ENCODE assay signal across 12 mouse cellular contexts in genomic region chr13:53592755-53593154, GRCm38 (mm10).
A peak's percentile ranks its signal among the peaks of the same experiment; 100 is the strongest.
DNase-seq lines count a peak whose midpoint lies in the region; ATAC-seq and TF ChIP-seq lines count a peak whose summit lies in the region.
"Had no signal": no experiment of that assay in that cellular context is flagged by ENCODE, and none has a peak within 500 bp of the region (broad histone marks: within the 10 kb centered on the region; RNA-seq: fewer than 3 reads in every experiment).

No protein-coding gene starts in this region.

- H3K27me3 ChIP-seq in forebrain, embryonic 14.5 days (replicated peaks; ENCODE audit: control insufficient read depth, insufficient read depth, low read length), result peaks cover 9% of the 10 kb centered on the region; the same call in 1 of the 2 replicates
- H3K27me3 ChIP-seq in forebrain, embryonic 16.5 days (replicated peaks; ENCODE audit: control insufficient read depth, insufficient read depth, low read length), result no peaks in the 10 kb centered on the region; the same call in 1 of the 2 replicates

- TF ChIP-seq CTCF in layer of hippocampus, adult 2 months (conservative IDR thresholded peaks at IDR 0.05), result peak; percentile 75

- H3K9me3 ChIP-seq in forebrain, embryonic 14.5 days (replicated peaks; ENCODE audit: control insufficient read depth, low read length), result no peaks in the 10 kb centered on the region
- H3K9me3 ChIP-seq in forebrain, embryonic 16.5 days (ENCODE audit: control insufficient read depth, low read length), result no peaks in the 10 kb centered on the region
- H3K9me3 ChIP-seq: embryonic facial prominence, embryonic 15.5 days; limb, embryonic 13.5 days; midbrain, embryonic 12.5 days had no signal

- no peak overlapping the region for H3K4me2 ChIP-seq in forebrain, embryonic 14.5 days (ENCODE audit: low read length)
- no peak overlapping the region for H3K4me2 ChIP-seq in forebrain, embryonic 16.5 days (ENCODE audit: low read length)
- H3K4me2 ChIP-seq: embryonic facial prominence, embryonic 15.5 days; limb, embryonic 13.5 days; midbrain, embryonic 12.5 days had no signal

- ATAC-seq in forebrain, embryonic 14.5 days, result no peak
- no peak for ATAC-seq in forebrain, embryonic 16.5 days
- no peak for ATAC-seq in frontal cortex, adult (ENCODE audit: low TSS enrichment)

- H3K9ac ChIP-seq in forebrain, embryonic 14.5 days (ENCODE audit: low read length), result no peak overlapping the region
- no peak overlapping the region for H3K9ac ChIP-seq in forebrain, embryonic 16.5 days (replicated peaks; ENCODE audit: low read depth, low read length)
- H3K9ac ChIP-seq: embryonic facial prominence, embryonic 15.5 days; limb, embryonic 13.5 days; midbrain, embryonic 12.5 days had no signal

- no peak overlapping the region for H3K27ac ChIP-seq in forebrain, embryonic 14.5 days (ENCODE audit: low read depth, low read length)
- no peak overlapping the region for H3K27ac ChIP-seq in forebrain, embryonic 16.5 days (ENCODE audit: low read length)
- H3K27ac ChIP-seq in layer of hippocampus, adult 2 months, result no peak overlapping the region
- H3K27ac ChIP-seq: embryonic facial prominence, embryonic 15.5 days; limb, embryonic 13.5 days; midbrain, embryonic 12.5 days had no signal

- WGBS in forebrain, embryonic 14.5 days, result 13% methylated on average over 5 of the region's 5 CpGs
- 15% methylated on average over 5 of the region's 5 CpGs for WGBS in forebrain, embryonic 16.5 days

- H3K36me3 ChIP-seq in forebrain, embryonic 14.5 days (ENCODE audit: control insufficient read depth, insufficient read depth, low read length), result no peaks in the 10 kb centered on the region
- H3K36me3 ChIP-seq in forebrain, embryonic 16.5 days (ENCODE audit: control insufficient read depth, insufficient read depth), result no peaks in the 10 kb centered on the region
- H3K36me3 ChIP-seq: embryonic facial prominence, embryonic 15.5 days; limb, embryonic 13.5 days; midbrain, embryonic 12.5 days had no signal

- H3K4me3 ChIP-seq in forebrain, embryonic 14.5 days (ENCODE audit: low read depth, low read length), result no peak overlapping the region
- H3K4me3 ChIP-seq in forebrain, embryonic 16.5 days (replicated peaks; ENCODE audit: low read length), result no peak overlapping the region
- H3K4me3 ChIP-seq in layer of hippocampus, adult 2 months, result no peak overlapping the region
- H3K4me3 ChIP-seq: embryonic facial prominence, embryonic 15.5 days; limb, embryonic 13.5 days; midbrain, embryonic 12.5 days had no signal

- H3K4me1 ChIP-seq in forebrain, embryonic 14.5 days (ENCODE audit: control insufficient read depth, insufficient read depth, low read length), result no peaks in the 10 kb centered on the region
- H3K4me1 ChIP-seq in forebrain, embryonic 16.5 days (replicated peaks; ENCODE audit: control insufficient read depth, insufficient read depth, low read length), result no peaks in the 10 kb centered on the region
- H3K4me1 ChIP-seq: midbrain, embryonic 12.5 days had no signal

- DNase-seq in forebrain, embryonic 14.5 days (ENCODE audit: low spot score), result peak; percentile 34
- DNase-seq in layer of hippocampus, adult 2 months (ENCODE audit: low spot score in 2 of 2), result peak in 1 of 2 experiments; percentile 41
- no peak for DNase-seq in layer of hippocampus, adult 9-11 months
- peak; percentile 48 for DNase-seq in 3T3-L1 (ENCODE audit: low read depth, low spot score)
- peak; percentile 41 for DNase-seq in adrenal gland, postnatal 14 days
- no peak for DNase-seq in spleen, postnatal 10 days (ENCODE audit: low spot score in 2 of 2)
- DNase-seq: gastrocnemius, postnatal 25 days had no signal

Comparison
In these comparisons a context has a peak if more than half of its experiments do, and no peak if none do; other contexts are left out.
1. DNase-seq: peak in forebrain, embryonic 14.5 days (single experiment), 3T3-L1 (single experiment) and adrenal gland, postnatal 14 days (single experiment); none in layer of hippocampus, adult 9-11 months (single experiment) and spleen, postnatal 10 days (0 of 2).